Mouse (Mus musculus) ovary, postnatal 10 days (tissue): ENCODE results near the gene Bpgm.

ENCODE experiments used
- DNase-seq: peaks from one replicate; pipeline ENCODE4 v3.0.0; 2022; ENCODE audit warnings: low spot score

Bpgm gene

DNA sequence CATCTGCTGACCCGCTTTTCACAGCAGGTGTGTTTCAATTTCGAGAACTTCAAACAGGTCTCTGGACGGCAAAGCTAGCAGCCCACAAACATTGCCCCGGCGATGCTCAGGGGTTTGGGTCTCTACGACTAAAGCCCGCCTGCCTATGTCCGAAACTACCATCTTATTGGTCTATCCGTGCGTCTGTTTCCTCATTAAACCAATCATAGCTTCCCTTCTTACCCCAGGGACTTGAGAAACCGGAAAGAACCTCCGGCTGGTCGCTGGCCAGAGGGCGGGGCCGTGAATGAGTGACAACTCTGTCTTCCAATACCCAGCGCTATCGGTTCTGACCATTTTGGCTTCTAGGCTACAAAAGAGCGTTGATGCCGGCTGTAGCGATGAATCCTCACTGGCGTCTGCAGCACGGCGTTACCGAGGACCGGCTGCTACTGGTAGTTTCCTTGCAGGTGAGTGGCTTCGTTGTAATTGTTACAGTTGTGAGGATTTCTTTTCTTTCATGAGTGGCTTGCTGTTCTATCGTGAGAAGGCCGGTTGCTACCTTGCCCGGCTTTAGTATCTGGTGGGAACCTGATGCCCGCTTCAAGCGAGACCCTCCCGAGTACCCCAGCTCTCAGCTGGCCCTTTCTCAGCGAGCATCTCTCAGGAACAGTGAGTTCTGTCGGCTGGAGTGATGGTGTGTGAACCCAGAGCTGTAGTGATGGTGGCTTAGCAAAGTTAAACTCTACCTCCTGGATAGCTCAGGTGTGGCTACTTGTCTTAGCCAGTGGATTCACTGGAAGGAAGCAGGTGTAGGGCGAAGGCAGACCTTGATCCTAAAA, at the start of gene Bpgm:
TSS of gene Bpgm (plus strand) at position 234 of the 821 bp plus-strand sequence.
- peak; percentile 98 for DNase-seq

GRCm38 (mm10) chr6:34439006-34439405, 37.0 kb upstream of the Bpgm start:
- no peak for DNase-seq

GRCm38 (mm10) chr6:34441556-34442257, 34.3 kb upstream of the Bpgm start:
- DNase-seq = no peak

DNA sequence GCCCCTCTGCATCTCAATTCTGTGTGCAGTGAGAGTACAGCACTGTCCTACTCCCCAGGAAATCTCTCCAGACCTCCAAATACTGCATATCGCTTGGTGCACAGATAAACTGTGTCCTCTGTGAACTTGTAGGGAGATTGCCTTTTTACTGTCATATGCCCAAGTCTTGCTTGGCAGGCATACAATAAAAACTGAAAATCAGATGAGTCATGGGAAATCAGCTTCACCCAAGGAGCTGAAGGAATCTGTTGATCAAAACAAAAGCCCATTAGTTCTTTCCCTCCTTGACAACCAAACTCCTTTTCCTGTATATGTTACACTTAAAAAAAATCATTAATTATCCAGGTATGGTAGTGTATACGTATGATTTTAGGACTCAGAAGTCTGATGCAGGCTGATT, 32.2 kb upstream of the Bpgm start:
- no peak for DNase-seq

DNA sequence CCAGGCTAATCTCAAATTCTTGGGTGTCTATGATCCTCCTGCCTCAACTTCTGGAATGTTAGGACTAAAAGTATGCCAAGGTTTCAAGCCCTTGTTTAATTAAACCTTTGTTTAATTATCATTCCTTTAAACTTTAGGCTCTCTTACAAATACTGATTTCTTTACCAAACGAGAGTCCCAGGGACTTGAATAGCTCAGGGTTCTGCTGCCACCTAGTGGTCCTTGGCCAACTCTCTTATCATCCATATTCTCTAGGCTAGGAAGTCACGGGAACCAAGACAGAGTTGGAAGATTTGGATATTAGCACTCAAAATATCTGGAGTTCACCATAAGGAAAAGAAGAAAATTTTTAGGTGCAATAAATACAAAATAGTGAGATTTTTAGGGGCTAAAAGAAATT, 28.0 kb upstream of the Bpgm start:
- DNase-seq = peak; percentile 17

GRCm38 (mm10) chr6:34448696-34449095, 27.3 kb upstream of the Bpgm start:
- no peak for DNase-seq

DNA sequence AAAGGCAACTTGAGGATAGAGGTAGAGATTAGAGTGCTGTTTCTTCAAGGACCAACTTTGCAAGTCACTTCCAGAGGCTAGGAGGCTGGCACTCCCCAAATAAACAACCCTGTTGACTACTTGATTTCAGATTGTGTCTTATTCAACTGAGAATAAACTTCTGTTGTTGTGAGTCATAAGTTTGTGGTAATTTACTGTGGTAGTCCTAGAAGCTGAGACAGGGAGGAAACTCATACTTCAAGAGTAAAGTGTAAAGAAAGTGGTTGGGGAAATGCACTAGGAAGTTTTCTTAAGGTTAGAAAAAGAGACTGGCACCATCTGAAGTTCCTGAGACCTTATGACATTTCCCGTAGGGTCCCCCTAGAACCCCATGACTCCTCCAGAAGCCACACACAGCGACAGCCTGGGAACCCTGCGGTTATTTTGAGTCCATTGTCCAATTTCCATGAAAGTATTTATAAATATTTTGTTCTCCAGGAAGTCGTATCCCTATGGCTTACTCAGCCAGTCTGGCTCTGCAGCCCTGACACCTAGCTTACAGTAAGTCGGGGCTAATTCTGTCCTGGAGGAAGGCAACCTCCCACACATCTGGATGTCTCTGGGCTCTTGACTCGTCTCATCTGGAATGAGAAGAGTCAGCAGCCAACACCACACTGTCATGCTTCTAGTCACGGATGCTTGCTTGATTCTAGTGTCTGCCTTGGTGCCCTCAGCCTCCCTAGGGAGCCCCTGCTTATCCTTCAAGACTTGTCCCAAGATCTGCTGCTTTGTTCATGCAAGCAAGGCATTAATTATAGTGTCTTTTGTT, 22.8 kb upstream of the Bpgm start:
- no peak for DNase-seq

- no peak for DNase-seq
Measured at GRCm38 (mm10) chr6:34459456-34459855, 16.6 kb upstream of the Bpgm start.

DNA sequence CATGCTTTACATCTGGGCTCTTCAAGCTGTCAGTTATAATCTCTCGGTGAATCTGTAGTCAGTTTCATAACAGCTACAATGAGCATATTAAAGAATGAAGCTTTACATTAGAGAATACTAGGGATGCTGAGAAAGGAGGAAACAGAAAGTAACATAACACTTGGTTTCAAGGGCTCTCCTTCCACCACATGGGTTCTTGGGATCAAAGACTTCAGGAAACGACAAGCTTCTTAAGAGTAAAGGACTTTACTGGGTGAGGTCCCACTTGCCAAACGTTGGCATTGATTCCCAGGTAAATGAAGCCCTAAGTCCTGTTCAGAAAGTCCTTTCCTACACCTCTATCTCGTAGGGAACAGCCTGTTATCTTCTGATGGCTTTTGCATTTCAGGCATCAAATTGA, 15.4 kb upstream of the Bpgm start:
- no peak for DNase-seq

DNA sequence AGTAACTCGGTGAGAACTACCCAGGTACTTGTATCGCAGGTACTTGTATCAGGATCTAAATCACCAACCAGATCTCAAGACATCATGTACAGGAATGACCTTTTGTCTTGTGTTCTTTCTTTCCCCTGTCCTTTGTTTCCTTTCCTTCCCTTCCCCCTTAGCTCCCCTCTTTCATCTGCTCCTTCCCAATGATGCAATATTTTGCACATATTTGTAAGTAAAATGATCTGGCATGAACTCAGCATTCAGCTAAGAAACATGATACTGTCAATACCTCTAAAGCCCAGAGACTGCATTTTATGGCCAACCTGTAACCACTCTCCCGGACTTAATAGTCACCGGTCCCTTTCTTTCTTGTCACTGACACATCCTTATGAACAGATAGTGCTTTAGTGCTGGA, 12.4 kb upstream of the Bpgm start:
- DNase-seq = no peak

GRCm38 (mm10) chr6:34471434-34472110, 4.4 kb upstream of the Bpgm start:
- no peak for DNase-seq

DNA sequence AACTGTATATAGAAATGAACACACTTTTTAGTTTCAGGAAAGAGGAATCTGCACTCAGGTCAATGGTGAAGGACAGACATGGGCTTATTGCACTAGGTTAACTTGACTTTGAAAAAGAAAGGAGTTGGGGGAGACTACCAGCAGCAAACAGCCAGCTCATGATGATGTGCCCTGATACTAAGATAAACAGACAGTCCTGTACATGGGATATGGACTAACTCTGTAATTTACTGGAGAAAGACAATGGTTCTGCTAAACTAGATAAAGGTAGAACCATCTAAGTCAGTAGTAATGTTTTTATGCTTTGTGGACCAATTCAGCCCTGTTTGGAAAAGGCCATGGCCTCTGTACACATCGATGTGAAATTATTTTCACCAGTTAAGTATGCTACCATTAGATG, 2.7 kb upstream of the Bpgm start:
- DNase-seq = no peak

DNA sequence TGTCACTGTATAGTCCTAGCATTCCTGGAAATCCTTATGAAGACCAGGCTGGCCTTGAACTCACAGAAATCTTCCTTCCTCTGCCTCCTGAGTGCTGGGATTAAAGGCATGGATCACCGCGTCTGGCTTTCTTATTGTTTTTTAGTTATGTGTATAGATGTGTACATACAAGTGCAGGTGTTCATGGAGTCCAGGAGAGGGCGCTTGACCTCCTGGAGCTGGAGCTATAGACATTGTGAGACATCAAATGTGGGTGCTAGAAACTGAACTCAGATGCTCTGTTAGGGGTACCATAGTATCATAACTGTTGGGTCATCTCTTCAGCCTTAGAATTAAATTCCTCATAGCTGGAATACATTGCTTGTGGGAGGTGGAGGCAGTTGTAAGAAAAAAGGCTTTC, 2.0 kb upstream of the Bpgm start:
- no peak for DNase-seq

GRCm38 (mm10) chr6:34475391-34475790, 616 bp upstream of the Bpgm start:
- no peak for DNase-seq

DNA sequence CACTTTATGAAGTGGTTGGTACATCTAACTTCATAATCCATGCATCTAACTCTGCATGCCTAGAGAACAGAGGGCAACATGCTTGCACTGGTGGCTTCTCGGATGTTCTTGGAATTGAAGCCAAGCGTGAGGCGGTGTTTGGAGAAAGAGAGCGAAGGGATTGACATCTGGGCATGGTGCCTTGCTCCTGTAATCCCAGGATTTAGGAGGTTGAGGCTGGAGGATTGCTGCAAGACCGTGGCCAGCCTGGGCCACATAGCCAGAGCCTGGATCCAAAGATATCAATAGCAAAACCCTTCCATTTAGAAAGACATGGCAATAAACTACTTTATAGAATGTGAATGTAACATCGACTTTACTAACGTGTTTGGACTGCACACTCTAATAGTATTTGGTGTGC, 2.0 kb downstream of the Bpgm start:
- DNase-seq = no peak

DNA sequence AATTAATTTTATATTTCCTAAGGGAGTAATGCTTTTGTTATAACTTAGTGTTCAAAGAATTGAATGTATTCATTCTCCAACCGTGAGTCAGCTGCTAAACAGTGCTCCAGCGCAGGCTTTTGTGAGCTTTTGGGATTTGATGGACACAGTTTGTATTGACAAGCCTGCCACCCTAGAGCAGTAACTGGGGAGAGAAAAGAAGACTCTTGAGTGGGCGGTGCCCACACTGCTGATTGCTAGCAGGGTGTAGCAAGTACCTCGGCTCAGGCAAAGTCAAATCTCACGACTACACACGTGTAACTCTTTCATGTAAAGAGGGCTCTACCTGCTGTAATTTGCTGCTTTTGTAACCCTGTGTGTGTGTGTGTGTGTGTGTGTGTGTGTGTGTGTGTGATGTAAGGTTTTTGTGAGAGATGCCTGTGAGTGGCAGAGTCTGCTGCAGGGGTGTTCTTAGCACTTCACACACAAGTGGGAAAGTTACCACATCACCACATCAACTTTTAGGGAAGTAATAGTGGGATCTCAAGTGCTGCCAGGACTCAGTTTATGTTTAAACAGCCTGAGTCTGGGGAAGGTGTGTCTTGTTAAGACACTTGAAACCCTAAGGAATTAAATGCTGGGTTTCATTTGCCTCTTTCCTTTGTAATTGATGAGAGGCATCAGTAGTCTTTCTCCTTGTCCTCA, 2.8 kb downstream of the Bpgm start:
- DNase-seq = no peak

- DNase-seq = no peak
Measured at GRCm38 (mm10) chr6:34479531-34479930, 3.5 kb downstream of the Bpgm start.

DNA sequence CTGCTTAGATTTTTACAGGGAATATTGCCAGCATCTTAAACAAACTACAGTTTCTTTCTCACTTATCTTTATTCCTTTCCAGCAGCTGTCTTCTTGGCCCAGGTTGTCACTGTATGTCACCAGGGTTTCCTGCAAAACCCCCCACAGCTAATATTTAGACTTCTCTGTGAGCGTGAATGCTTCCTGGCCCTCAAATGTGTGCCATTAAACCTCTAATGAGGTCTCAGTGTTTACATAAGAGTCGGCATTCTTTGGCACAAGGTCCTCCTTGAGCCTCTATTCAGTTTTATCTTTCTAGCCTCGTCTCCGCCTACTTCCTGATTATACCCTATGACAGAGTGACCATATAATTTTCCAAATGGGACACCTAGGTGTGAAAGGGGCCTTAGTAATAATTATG, 4.7 kb downstream of the Bpgm start:
- no peak for DNase-seq

- no peak for DNase-seq
Measured at GRCm38 (mm10) chr6:34481349-34481748, 5.3 kb downstream of the Bpgm start.

DNA sequence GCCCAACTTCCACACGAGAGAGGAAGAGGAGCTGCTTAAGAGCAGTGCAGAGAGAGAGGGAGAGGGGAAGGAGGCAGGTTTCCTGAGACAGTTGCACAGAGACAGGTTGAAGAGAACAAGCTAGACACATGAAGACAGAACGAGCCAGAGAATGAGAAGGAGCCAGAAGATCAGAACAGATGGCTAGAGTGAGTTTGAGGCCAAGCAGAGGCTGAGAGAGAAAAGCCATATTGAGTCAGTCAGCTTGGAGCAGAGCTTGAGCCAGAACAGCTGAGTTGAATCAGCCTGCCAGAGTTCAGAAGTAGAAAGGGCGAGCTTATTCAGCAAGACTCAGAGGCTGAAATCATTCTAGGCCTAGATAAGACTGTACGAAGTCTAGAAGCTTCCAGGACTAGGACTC, 6.8 kb downstream of the Bpgm start:
- DNase-seq = no peak

DNA sequence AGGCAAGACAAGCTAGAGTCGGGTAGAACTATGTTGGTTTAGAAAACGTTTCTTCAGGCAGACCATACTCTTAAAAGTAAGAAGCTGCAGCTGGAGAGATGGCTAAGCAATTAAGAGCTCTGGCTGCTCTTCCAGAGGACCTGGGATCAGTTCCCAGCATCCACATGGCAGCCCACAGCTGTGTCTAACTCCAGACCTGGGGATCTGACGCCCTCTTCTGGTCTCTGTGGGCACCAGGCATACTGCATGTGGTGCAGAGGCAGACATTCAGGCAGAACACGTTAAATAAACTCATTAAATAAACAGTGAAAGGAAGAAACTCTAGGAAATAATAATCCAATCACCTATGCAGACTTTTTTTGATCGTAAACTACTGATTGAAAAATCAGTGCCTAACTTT, 7.4 kb downstream of the Bpgm start:
- DNase-seq = no peak

DNA sequence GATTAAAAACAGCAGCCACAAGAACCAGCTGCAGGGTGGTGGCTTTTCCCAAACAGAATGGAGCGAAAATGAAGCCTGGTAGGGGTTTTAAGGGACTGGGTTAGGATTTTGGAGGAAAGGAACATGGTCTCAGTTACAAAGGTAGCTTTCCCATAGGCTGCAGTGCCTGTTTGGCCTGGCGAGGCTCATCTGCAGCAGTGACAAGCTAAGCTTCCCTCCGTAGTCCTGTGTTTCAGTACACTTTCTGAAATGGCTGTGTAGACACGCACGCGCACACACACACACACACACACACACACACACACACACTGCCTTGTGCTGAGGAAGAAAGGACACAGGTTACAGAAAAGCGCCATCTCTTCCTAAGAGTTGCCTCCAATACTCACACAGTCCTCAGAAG, 7.8 kb downstream of the Bpgm start:
- no peak for DNase-seq
